Mouse (Mus musculus): ENCODE data around the gene Bcl11b. TPM values are rescaled to one million over a fixed set of nuclear protein-coding genes. Genes with fewer than 3 reads are reported as not detected.
A peak's percentile ranks its signal among the peaks of the same experiment; 100 is the strongest.

Bcl11b gene
- polyA plus RNA-seq, 1 experiment, result 19.7 TPM

- peaks cover 5% of the 10 kb centered on the region; the same call in 1 of the 2 replicates for H3K4me1 ChIP-seq (ENCODE audit: control insufficient read depth, insufficient read depth, insufficient read length)
- H3K27ac ChIP-seq (ENCODE audit: insufficient read depth, low read length), result no peak overlapping the region
- no peaks in the 10 kb centered on the region for H3K36me3 ChIP-seq (ENCODE audit: control insufficient read depth, insufficient read depth, low read length)
- 78% methylated on average over 11 of the region's 11 CpGs for WGBS
- no peak for TF ChIP-seq CTCF (IDR thresholded peaks at IDR 0.05; ENCODE audit: extremely low read depth, insufficient read depth, insufficient read length, insufficient replicate concordance)
- TF ChIP-seq POLR2A (IDR thresholded peaks at IDR 0.05; ENCODE audit: low read depth, low read length), result no peak
- no peaks in the 10 kb centered on the region; the same call in 1 of the 2 replicates for H3K27me3 ChIP-seq (ENCODE audit: control insufficient read depth, insufficient read depth, low read length)
- no peak for DNase-seq (ENCODE audit: low read depth in 1 of 2, low spot score in 2 of 2)
- H3K4me3 ChIP-seq (ENCODE audit: extremely low read depth, insufficient read depth, insufficient read length), result no peak overlapping the region
These were observed 28.9 kb downstream of the Bcl11b start for GRCm38 (mm10) chr12:107974504-107974903.

GRCm38 (mm10) chr12:107973556-107974140 is 29.8 kb downstream of the Bcl11b start:
- Histone ChIP-seq H3K4me1 (ENCODE audit: control insufficient read depth, insufficient read depth, insufficient read length) (peaks cover 6% of the 10 kb centered on the region; the same call in 1 of the 2 replicates), H3K27ac (ENCODE audit: insufficient read depth, low read length) (no peak overlapping the region), H3K4me3 (ENCODE audit: extremely low read depth, insufficient read depth, insufficient read length) (no peak overlapping the region), H3K27me3 (ENCODE audit: control insufficient read depth, insufficient read depth, low read length) (no peaks in the 10 kb centered on the region), H3K36me3 (ENCODE audit: control insufficient read depth, insufficient read depth, low read length) (no peaks in the 10 kb centered on the region)
- 59% methylated on average over 11 of the region's 11 CpGs for WGBS
- TF ChIP-seq POLR2A (IDR thresholded peaks at IDR 0.05; ENCODE audit: low read depth, low read length), result no peak
- no peak for TF ChIP-seq CTCF (IDR thresholded peaks at IDR 0.05; ENCODE audit: extremely low read depth, insufficient read depth, insufficient read length, insufficient replicate concordance)
- DNase-seq (ENCODE audit: low read depth in 1 of 2, low spot score in 2 of 2), result no peak

DNA sequence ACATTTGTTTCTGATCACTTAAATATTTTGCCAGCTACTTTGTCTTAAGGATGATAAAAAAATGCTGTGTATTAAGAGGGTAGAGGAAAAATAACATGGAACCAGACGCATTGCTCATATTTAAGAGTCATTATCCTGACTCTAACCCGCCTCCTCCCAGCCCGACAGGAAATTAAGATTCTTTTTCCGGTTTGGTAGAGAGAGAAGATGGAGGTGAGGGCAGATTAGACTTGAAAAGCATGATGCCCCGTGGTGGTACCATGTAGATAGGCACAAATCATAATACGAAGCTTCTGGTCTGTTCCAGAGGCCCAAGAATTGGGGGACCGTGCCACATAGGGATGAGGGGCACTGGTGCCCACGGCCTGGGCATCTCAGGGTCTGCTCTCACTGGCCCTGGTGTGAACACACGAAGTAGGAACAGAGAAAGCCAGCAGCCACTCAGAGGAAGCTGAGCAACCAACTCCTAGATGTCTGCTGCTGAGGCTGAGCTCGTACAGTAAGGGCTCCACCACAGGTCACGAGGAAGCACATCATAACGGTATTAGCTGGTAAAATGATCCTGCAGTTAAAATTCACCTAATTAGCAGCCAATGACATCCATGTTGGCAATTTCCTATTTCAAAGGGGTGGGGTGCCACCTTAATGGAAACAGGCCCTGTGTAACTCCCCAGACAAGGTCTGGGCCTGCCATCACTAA is 32.2 kb downstream of the Bcl11b start:
- H3K4me3 ChIP-seq (ENCODE audit: extremely low read depth, insufficient read depth, insufficient read length), result no peak overlapping the region
- DNase-seq (ENCODE audit: low read depth in 1 of 2, low spot score in 2 of 2), result no peak
- H3K27ac ChIP-seq (ENCODE audit: insufficient read depth, low read length), result peak overlapping the region; percentile 47; the same call in 1 of the 2 replicates
- 63% methylated on average over 12 of the region's 12 CpGs for WGBS
- H3K36me3 ChIP-seq (ENCODE audit: control insufficient read depth, insufficient read depth, low read length), result no peaks in the 10 kb centered on the region
- H3K4me1 ChIP-seq (ENCODE audit: control insufficient read depth, insufficient read depth, insufficient read length), result peaks cover 10% of the 10 kb centered on the region; the same call in 1 of the 2 replicates
- TF ChIP-seq POLR2A (IDR thresholded peaks at IDR 0.05; ENCODE audit: low read depth, low read length) (no peak), CTCF (IDR thresholded peaks at IDR 0.05; ENCODE audit: extremely low read depth, insufficient read depth, insufficient read length, insufficient replicate concordance) (no peak)
- H3K27me3 ChIP-seq (ENCODE audit: control insufficient read depth, insufficient read depth, low read length), result no peaks in the 10 kb centered on the region

DNA sequence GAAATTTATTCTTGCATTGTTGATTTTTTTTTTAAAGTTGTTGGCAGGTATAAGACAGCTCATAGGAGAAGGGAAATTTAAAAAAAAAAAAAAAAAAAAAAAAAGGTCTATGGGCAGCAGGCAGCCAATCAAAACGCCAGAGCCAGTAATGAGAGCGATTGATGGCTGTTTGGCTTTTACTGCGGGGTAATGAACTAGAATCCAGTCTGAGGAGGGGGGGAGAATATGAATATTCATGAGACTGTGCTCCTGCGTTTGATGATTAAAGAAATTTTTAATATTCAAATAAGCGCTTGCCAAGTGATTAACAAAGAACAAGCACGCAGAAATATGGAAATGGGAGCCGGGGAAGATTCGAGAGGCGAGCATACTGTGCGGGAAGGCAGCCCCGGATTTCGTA is 32.8 kb downstream of the Bcl11b start:
- peaks cover 10% of the 10 kb centered on the region; the same call in 1 of the 2 replicates for H3K4me1 ChIP-seq (ENCODE audit: control insufficient read depth, insufficient read depth, insufficient read length)
- WGBS, result 57% methylated on average over 12 of the region's 12 CpGs
- DNase-seq (ENCODE audit: low read depth in 1 of 2, low spot score in 2 of 2), result no peak
- no peak overlapping the region for H3K27ac ChIP-seq (ENCODE audit: insufficient read depth, low read length)
- TF ChIP-seq POLR2A (IDR thresholded peaks at IDR 0.05; ENCODE audit: low read depth, low read length), result no peak
- TF ChIP-seq CTCF (IDR thresholded peaks at IDR 0.05; ENCODE audit: extremely low read depth, insufficient read depth, insufficient read length, insufficient replicate concordance), result no peak
- H3K4me3 ChIP-seq (ENCODE audit: extremely low read depth, insufficient read depth, insufficient read length), result no peak overlapping the region
- H3K36me3 ChIP-seq (ENCODE audit: control insufficient read depth, insufficient read depth, low read length), result no peaks in the 10 kb centered on the region
- H3K27me3 ChIP-seq (ENCODE audit: control insufficient read depth, insufficient read depth, low read length), result no peaks in the 10 kb centered on the region

- H3K4me3 ChIP-seq (ENCODE audit: extremely low read depth, insufficient read depth, insufficient read length), result no peak overlapping the region
- DNase-seq (ENCODE audit: low read depth in 1 of 2, low spot score in 2 of 2), result no peak
- WGBS, result 44% methylated on average over 18 of the region's 18 CpGs
- H3K27me3 ChIP-seq (ENCODE audit: control insufficient read depth, insufficient read depth, low read length), result no peaks in the 10 kb centered on the region
- no peak overlapping the region for H3K27ac ChIP-seq (ENCODE audit: insufficient read depth, low read length)
- no peaks in the 10 kb centered on the region for H3K36me3 ChIP-seq (ENCODE audit: control insufficient read depth, insufficient read depth, low read length)
- peaks cover 16% of the 10 kb centered on the region; the same call in 1 of the 2 replicates for H3K4me1 ChIP-seq (ENCODE audit: control insufficient read depth, insufficient read depth, insufficient read length)
- TF ChIP-seq POLR2A (IDR thresholded peaks at IDR 0.05; ENCODE audit: low read depth, low read length), result no peak
- TF ChIP-seq CTCF (IDR thresholded peaks at IDR 0.05; ENCODE audit: extremely low read depth, insufficient read depth, insufficient read length, insufficient replicate concordance), result no peak
These were observed 33.5 kb downstream of the Bcl11b start for GRCm38 (mm10) chr12:107969841-107970371.

GRCm38 (mm10) chr12:107969126-107969525 is 34.3 kb downstream of the Bcl11b start:
- Histone ChIP-seq H3K27me3 (ENCODE audit: control insufficient read depth, insufficient read depth, low read length) (no peaks in the 10 kb centered on the region), H3K4me1 (ENCODE audit: control insufficient read depth, insufficient read depth, insufficient read length) (peaks cover 16% of the 10 kb centered on the region; the same call in 1 of the 2 replicates), H3K27ac (ENCODE audit: insufficient read depth, low read length) (no peak overlapping the region), H3K36me3 (ENCODE audit: control insufficient read depth, insufficient read depth, low read length) (no peaks in the 10 kb centered on the region), H3K4me3 (ENCODE audit: extremely low read depth, insufficient read depth, insufficient read length) (no peak overlapping the region)
- WGBS, result 69% methylated on average over 8 of the region's 8 CpGs
- TF ChIP-seq POLR2A (IDR thresholded peaks at IDR 0.05; ENCODE audit: low read depth, low read length) (no peak), CTCF (IDR thresholded peaks at IDR 0.05; ENCODE audit: extremely low read depth, insufficient read depth, insufficient read length, insufficient replicate concordance) (no peak)
- DNase-seq (ENCODE audit: low read depth in 1 of 2, low spot score in 2 of 2), result no peak

All from spleen, adult 2 months (tissue).